Mouse (Mus musculus): ENCODE data around the gene Ncam2.
A peak's percentile ranks its signal among the peaks of the same experiment; 100 is the strongest.

The Ncam2 gene

DNA sequence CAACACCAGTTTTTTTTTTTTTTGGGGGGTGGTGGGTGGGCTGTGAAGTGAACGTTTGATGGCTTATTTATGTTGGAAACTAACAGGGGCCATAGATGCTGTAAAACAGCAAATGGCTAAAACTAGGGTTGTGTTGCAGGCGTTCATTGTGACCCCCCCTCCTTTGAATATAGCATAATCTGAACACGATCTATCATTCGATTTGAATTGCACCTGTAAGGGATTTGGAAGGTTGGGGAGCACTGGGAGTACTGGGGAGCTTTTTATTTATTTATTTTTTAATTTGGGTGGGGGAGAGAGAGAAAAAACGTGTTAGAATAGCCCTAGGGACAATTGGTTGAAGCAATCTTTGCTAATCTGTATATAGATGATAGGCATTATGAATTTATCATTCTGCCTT lies 974 bp downstream of the Ncam2 start:
- Histone ChIP-seq H3K36me3 (ENCODE audit: insufficient read depth, low read length) (no peaks in the 10 kb centered on the region), H3K4me1 (replicated peaks; ENCODE audit: low read depth, low read length) (peaks cover 3% of the 10 kb centered on the region; the same call in 1 of the 2 replicates), H3K9me3 (ENCODE audit: low read length) (no peaks in the 10 kb centered on the region), H3K27me3 (ENCODE audit: insufficient read depth, low read length) (peaks cover 22% of the 10 kb centered on the region), H3K4me3 (replicated peaks; ENCODE audit: low read length) (no peak overlapping the region)
- TF ChIP-seq NANOG (IDR thresholded peaks at IDR 0.05; ENCODE audit: borderline replicate concordance, low read length), result no peak
- no peak for TF ChIP-seq CTCF (conservative IDR thresholded peaks at IDR 0.05; ENCODE audit: low read length)
- no peak for TF ChIP-seq POU5F1 (IDR thresholded peaks at IDR 0.05; ENCODE audit: borderline replicate concordance, low read length)

DNA sequence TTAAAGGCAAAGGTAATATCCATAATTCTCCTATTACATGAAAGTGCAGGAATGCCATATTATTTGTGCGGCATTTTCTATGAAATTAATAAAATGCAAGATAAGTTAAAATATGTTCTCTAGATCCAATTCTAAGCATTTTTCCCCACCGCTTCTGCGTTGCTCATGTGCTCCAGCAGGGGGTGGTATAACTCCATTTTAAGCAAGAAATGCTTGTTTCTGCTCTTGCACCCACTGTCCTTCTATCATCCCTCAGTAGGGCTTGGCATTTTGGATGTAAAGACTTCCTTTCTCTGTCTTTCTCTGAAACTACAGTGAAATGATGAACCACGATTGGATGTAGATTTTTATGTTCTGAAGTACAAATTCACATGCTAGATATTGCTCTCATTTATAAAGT lies 1.5 kb downstream of the Ncam2 start:
- no peaks in the 10 kb centered on the region for H3K36me3 ChIP-seq (ENCODE audit: insufficient read depth, low read length)
- TF ChIP-seq POU5F1 (IDR thresholded peaks at IDR 0.05; ENCODE audit: borderline replicate concordance, low read length) (no peak), CTCF (conservative IDR thresholded peaks at IDR 0.05; ENCODE audit: low read length) (peak; percentile 88)
- H3K27me3 ChIP-seq (ENCODE audit: insufficient read depth, low read length), result peaks cover 22% of the 10 kb centered on the region
- H3K9me3 ChIP-seq (ENCODE audit: low read length), result no peaks in the 10 kb centered on the region
- H3K4me1 ChIP-seq (replicated peaks; ENCODE audit: low read depth, low read length), result peaks cover 3% of the 10 kb centered on the region; the same call in 1 of the 2 replicates
- H3K4me3 ChIP-seq (replicated peaks; ENCODE audit: low read length), result no peak overlapping the region

GRCm38 (mm10) chr16:81202721-81203161 lies 2.2 kb downstream of the Ncam2 start:
- TF ChIP-seq POU5F1 (IDR thresholded peaks at IDR 0.05; ENCODE audit: borderline replicate concordance, low read length), result no peak
- no peak for TF ChIP-seq NANOG (IDR thresholded peaks at IDR 0.05; ENCODE audit: borderline replicate concordance, low read length)
- TF ChIP-seq CTCF (conservative IDR thresholded peaks at IDR 0.05; ENCODE audit: low read length), result no peak
- H3K36me3 ChIP-seq (ENCODE audit: insufficient read depth, low read length), result no peaks in the 10 kb centered on the region
- H3K4me3 ChIP-seq (replicated peaks; ENCODE audit: low read length), result no peak overlapping the region
- no peaks in the 10 kb centered on the region for H3K9me3 ChIP-seq (ENCODE audit: low read length)
- peaks cover 22% of the 10 kb centered on the region for H3K27me3 ChIP-seq (ENCODE audit: insufficient read depth, low read length)
- H3K4me1 ChIP-seq (replicated peaks; ENCODE audit: low read depth, low read length), result peaks cover 3% of the 10 kb centered on the region; the same call in 1 of the 2 replicates

DNA sequence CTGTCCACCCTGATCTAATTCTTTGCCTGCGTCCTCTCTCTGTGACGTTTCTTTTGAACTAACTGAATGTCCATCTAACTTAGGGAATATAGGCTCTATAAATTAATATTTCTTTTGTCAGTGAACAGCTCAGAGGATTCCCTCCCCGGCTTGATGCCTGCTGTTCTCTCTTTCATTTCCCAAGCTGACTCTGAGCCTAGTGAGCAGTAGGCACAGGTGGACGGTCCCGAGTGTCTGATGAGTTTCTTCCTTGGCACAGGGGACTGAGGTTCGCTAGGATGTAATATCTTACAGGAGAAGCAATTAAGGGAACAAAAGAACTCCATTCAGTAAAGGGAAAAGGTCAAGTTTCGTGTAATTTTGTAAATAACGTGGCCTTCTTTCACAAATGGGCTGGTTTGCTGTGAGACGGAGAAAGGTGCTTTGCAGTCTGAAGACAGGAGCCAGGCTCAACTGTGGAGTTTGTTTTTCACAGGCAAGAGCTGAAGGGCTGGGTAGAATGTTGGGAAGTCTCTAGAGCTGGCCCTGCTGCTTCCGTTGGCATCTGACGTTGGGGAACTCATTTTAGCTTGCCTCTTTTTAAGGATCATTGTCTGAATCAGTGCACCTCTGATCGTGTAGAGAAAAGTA lies 4.0 kb downstream of the Ncam2 start:
- Histone ChIP-seq H3K4me3 (replicated peaks; ENCODE audit: low read length) (no peak overlapping the region), H3K36me3 (ENCODE audit: insufficient read depth, low read length) (no peaks in the 10 kb centered on the region), H3K9me3 (ENCODE audit: low read length) (no peaks in the 10 kb centered on the region), H3K27me3 (ENCODE audit: insufficient read depth, low read length) (peaks cover 16% of the 10 kb centered on the region), H3K4me1 (replicated peaks; ENCODE audit: low read depth, low read length) (peaks cover 3% of the 10 kb centered on the region; the same call in 1 of the 2 replicates)
- TF ChIP-seq NANOG (IDR thresholded peaks at IDR 0.05; ENCODE audit: borderline replicate concordance, low read length), result no peak
- no peak for TF ChIP-seq CTCF (conservative IDR thresholded peaks at IDR 0.05; ENCODE audit: low read length)
- no peak for TF ChIP-seq POU5F1 (IDR thresholded peaks at IDR 0.05; ENCODE audit: borderline replicate concordance, low read length)

- Histone ChIP-seq H3K4me3 (replicated peaks; ENCODE audit: low read length) (no peak overlapping the region), H3K4me1 (replicated peaks; ENCODE audit: low read depth, low read length) (peaks cover 4% of the 10 kb centered on the region; the same call in 1 of the 2 replicates), H3K36me3 (ENCODE audit: insufficient read depth, low read length) (no peaks in the 10 kb centered on the region), H3K9me3 (ENCODE audit: low read length) (no peaks in the 10 kb centered on the region), H3K27me3 (ENCODE audit: insufficient read depth, low read length) (no peaks in the 10 kb centered on the region)
- TF ChIP-seq CTCF (conservative IDR thresholded peaks at IDR 0.05; ENCODE audit: low read length), result no peak
- TF ChIP-seq NANOG (IDR thresholded peaks at IDR 0.05; ENCODE audit: borderline replicate concordance, low read length), result no peak
- no peak for TF ChIP-seq POU5F1 (IDR thresholded peaks at IDR 0.05; ENCODE audit: borderline replicate concordance, low read length)
These were observed 20.7 kb downstream of the Ncam2 start for GRCm38 (mm10) chr16:81221176-81221575.

DNA sequence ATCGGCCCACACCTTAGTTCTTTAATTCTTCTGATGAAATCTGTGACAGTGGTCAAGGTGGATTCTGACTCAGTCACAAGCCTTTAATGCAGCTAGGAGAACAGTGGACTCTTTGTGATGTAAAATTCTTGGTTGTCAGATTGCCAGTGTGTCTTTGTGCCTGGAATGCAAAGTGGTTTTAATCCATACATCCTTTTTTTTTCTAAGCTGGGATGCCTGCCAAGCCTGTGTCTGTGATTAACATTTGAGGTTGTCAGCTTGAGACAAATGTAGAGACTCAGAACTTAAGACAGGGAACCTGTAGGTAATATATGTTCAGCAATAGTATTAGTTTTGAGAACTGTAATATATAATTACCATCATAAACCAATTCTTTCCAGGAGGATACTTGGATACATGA lies 23.3 kb downstream of the Ncam2 start:
- no peak overlapping the region for H3K4me3 ChIP-seq (replicated peaks; ENCODE audit: low read length)
- no peaks in the 10 kb centered on the region for H3K9me3 ChIP-seq (ENCODE audit: low read length)
- H3K36me3 ChIP-seq (ENCODE audit: insufficient read depth, low read length), result no peaks in the 10 kb centered on the region
- TF ChIP-seq NANOG (IDR thresholded peaks at IDR 0.05; ENCODE audit: borderline replicate concordance, low read length), result no peak
- TF ChIP-seq CTCF (conservative IDR thresholded peaks at IDR 0.05; ENCODE audit: low read length), result no peak
- TF ChIP-seq POU5F1 (IDR thresholded peaks at IDR 0.05; ENCODE audit: borderline replicate concordance, low read length), result no peak
- no peaks in the 10 kb centered on the region for H3K27me3 ChIP-seq (ENCODE audit: insufficient read depth, low read length)
- H3K4me1 ChIP-seq (replicated peaks; ENCODE audit: low read depth, low read length), result peaks cover 4% of the 10 kb centered on the region; the same call in 1 of the 2 replicates

- Histone ChIP-seq H3K9me3 (ENCODE audit: low read length) (no peaks in the 10 kb centered on the region), H3K36me3 (ENCODE audit: insufficient read depth, low read length) (no peaks in the 10 kb centered on the region), H3K4me3 (replicated peaks; ENCODE audit: low read length) (no peak overlapping the region), H3K27me3 (ENCODE audit: insufficient read depth, low read length) (no peaks in the 10 kb centered on the region), H3K4me1 (replicated peaks; ENCODE audit: low read depth, low read length) (peaks cover 4% of the 10 kb centered on the region; the same call in 1 of the 2 replicates)
- TF ChIP-seq POU5F1 (IDR thresholded peaks at IDR 0.05; ENCODE audit: borderline replicate concordance, low read length) (no peak), CTCF (conservative IDR thresholded peaks at IDR 0.05; ENCODE audit: low read length) (no peak)
These were observed 23.8 kb downstream of the Ncam2 start for GRCm38 (mm10) chr16:81224253-81224652.

- Histone ChIP-seq H3K4me3 (replicated peaks; ENCODE audit: low read length) (no peak overlapping the region), H3K4me1 (replicated peaks; ENCODE audit: low read depth, low read length) (no peaks in the 10 kb centered on the region), H3K9me3 (ENCODE audit: low read length) (no peaks in the 10 kb centered on the region), H3K27me3 (ENCODE audit: insufficient read depth, low read length) (no peaks in the 10 kb centered on the region), H3K36me3 (ENCODE audit: insufficient read depth, low read length) (no peaks in the 10 kb centered on the region)
- TF ChIP-seq POU5F1 (IDR thresholded peaks at IDR 0.05; ENCODE audit: borderline replicate concordance, low read length) (no peak), NANOG (IDR thresholded peaks at IDR 0.05; ENCODE audit: borderline replicate concordance, low read length) (no peak), CTCF (conservative IDR thresholded peaks at IDR 0.05; ENCODE audit: low read length) (no peak)
These were observed 54.4 kb downstream of the Ncam2 start for GRCm38 (mm10) chr16:81254875-81255274.

DNA sequence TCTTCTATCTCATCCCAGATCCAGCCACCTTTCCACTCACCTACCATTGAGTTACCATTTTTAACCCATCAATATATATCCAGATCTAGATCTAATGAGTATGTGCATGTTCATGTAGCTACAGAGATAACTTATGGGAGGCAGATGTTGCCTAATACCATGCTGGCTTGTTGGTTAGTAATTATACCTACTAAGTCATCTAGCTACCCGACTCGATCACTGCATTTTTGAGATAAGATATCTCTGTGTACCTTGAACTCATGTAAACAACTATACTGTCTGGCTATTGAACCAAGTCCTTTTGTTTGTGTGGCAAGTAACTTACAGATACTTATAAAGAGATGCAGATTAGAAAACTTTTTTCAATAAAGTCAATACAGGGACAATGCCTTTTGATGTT lies 59.9 kb downstream of the Ncam2 start:
- Histone ChIP-seq H3K4me1 (replicated peaks; ENCODE audit: low read depth, low read length) (no peaks in the 10 kb centered on the region), H3K27me3 (ENCODE audit: insufficient read depth, low read length) (no peaks in the 10 kb centered on the region), H3K36me3 (ENCODE audit: insufficient read depth, low read length) (no peaks in the 10 kb centered on the region), H3K9me3 (ENCODE audit: low read length) (no peaks in the 10 kb centered on the region), H3K4me3 (replicated peaks; ENCODE audit: low read length) (no peak overlapping the region)
- TF ChIP-seq CTCF (conservative IDR thresholded peaks at IDR 0.05; ENCODE audit: low read length) (no peak), POU5F1 (IDR thresholded peaks at IDR 0.05; ENCODE audit: borderline replicate concordance, low read length) (no peak), NANOG (IDR thresholded peaks at IDR 0.05; ENCODE audit: borderline replicate concordance, low read length) (no peak)

Measured in E14TG2a.4 (cell line).